Mouse (Mus musculus) Patski (cell line): ENCODE results near the gene Slit1. TPM values are rescaled to one million over a fixed set of nuclear protein-coding genes. Genes with fewer than 3 reads are reported as not detected.

ENCODE experiments used
- ATAC-seq: fragments of 100-300 bp; one replicate; pipeline ENCODE4 v1.8.0; 2021
- CTCF ChIA-PET: fragments of 350-600 bp; sonication (Branson Sonifier 250); formaldehyde crosslinking; loops from one replicate; lab custom pipeline; 2022; ENCODE audit warnings: inconsistent platforms; lab: Charles Lee
- POLR2A ChIA-PET: fragments of 350-600 bp; sonication (Branson Sonifier 250); formaldehyde crosslinking; loops from one replicate; lab custom pipeline; 2022; ENCODE audit warnings: antibody characterized with exemption, inconsistent platforms; lab: Charles Lee
- DNase-seq: peaks from one replicate; pipeline ENCODE4 v3.0.0-alpha.2; 2011; ENCODE audit warnings: low read depth, low spot score
- H3K27me3 ChIP-seq: fragments of 371-371 bp; one replicate; pipeline ENCODE4 v1.5.1; 2021
- CTCF ChIP-seq: fragments of 100-300 bp; IDR thresholded peaks from one replicate; pipeline ENCODE4 v1.5.1; 2021
- in situ Hi-C: fragments of 300-500 bp; cut with MboI; formaldehyde crosslinking; loops from 3 replicates; pipeline ENCODE4 v1.11.1; 2018; ENCODE audit warnings: low pct_unique_long_range_greater_than_20kb, mixed read lengths
- polyA plus RNA-seq: library from polyadenylated mRNA; unstranded; gene quantifications from one replicate; pipeline ENCODE4 v1.2.3, GENCODE M21; 2021

Slit1 gene
- polyA plus RNA-seq, 1 experiment from 2014 or later = 0.08 TPM

- ChIA-PET CTCF (interaction anchor here (0.7 to 4.2 kb wide), 9 partner anchors 9 to 448 kb away, joined by 3 to 23 read pairs (median 3); no protein-coding TSS in a partner anchor), POLR2A (no interaction called here)
- TF ChIP-seq CTCF = peak; percentile 56
- no peak for ATAC-seq
- in situ Hi-C loops = loop anchor here (5.0 to 10.0 kb wide), 4 partner anchors 104 to 677 kb away; no protein-coding TSS in a partner anchor
- H3K27me3 ChIP-seq = no peaks in the 10 kb centered on the region
- DNase-seq = no peak
These were observed 18.1 kb upstream of the Slit1 start for GRCm38 (mm10) chr19:41761529-41761928.

- in situ Hi-C loops = loop anchor here (5.0 to 10.0 kb wide), 4 partner anchors 102 to 675 kb away; no protein-coding TSS in a partner anchor
- no peak for TF ChIP-seq CTCF
- ChIA-PET CTCF (interaction anchor here (1.0 to 3.8 kb wide), 4 partner anchors 9 to 130 kb away, joined by 3 to 16 read pairs (median 4); no protein-coding TSS in a partner anchor), POLR2A (no interaction called here)
- ATAC-seq = no peak
- no peak for DNase-seq
- H3K27me3 ChIP-seq = peaks cover 6% of the 10 kb centered on the region
These were observed 16.3 kb upstream of the Slit1 start for GRCm38 (mm10) chr19:41759765-41760164.

GRCm38 (mm10) chr19:41759270-41759669, 15.8 kb upstream of the Slit1 start:
- in situ Hi-C loops = no loop called here
- ATAC-seq (no peak), DNase-seq (no peak)
- CTCF ChIA-PET = interaction anchor here (1.7 to 3.8 kb wide), 2 partner anchors 9 to 130 kb away, joined by 5 to 16 read pairs; no protein-coding TSS in a partner anchor
- no peak for TF ChIP-seq CTCF
- peaks cover 10% of the 10 kb centered on the region for H3K27me3 ChIP-seq
- POLR2A ChIA-PET = no interaction called here

- ChIA-PET POLR2A (no interaction called here), CTCF (interaction anchor here (1.0 to 3.0 kb wide), 2 partner anchors 98 to 125 kb away, joined by 3 to 8 read pairs; no protein-coding TSS in a partner anchor)
- no peak for TF ChIP-seq CTCF
- DNase-seq (no peak), ATAC-seq (no peak)
- peaks cover 18% of the 10 kb centered on the region for H3K27me3 ChIP-seq
- in situ Hi-C loops = no loop called here
These were observed 11.3 kb upstream of the Slit1 start for GRCm38 (mm10) chr19:41754760-41755159.

- no peak for TF ChIP-seq CTCF
- in situ Hi-C loops = no loop called here
- peaks cover 28% of the 10 kb centered on the region for H3K27me3 ChIP-seq
- DNase-seq (no peak), ATAC-seq (no peak)
- ChIA-PET POLR2A (no interaction called here), CTCF (interaction anchor here (1.0 kb wide), 1 partner anchor 9 kb away, joined by 3 read pairs; no protein-coding TSS in a partner anchor)
These were observed 8.4 kb upstream of the Slit1 start for GRCm38 (mm10) chr19:41751906-41752305.

GRCm38 (mm10) chr19:41747436-41747835, 4.0 kb upstream of the Slit1 start:
- TF ChIP-seq CTCF = no peak
- H3K27me3 ChIP-seq = peaks cover 38% of the 10 kb centered on the region
- ATAC-seq (no peak), DNase-seq (peak; percentile 22)
- ChIA-PET CTCF (no interaction called here), POLR2A (no interaction called here)
- in situ Hi-C loops = no loop called here

GRCm38 (mm10) chr19:41745941-41746557, 2.6 kb upstream of the Slit1 start:
- DNase-seq = peak; percentile 24
- no peak for TF ChIP-seq CTCF
- peaks cover 49% of the 10 kb centered on the region for H3K27me3 ChIP-seq
- CTCF ChIA-PET = interaction anchor here (1.0 to 2.0 kb wide), 3 partner anchors 11 to 90 kb away, joined by 3 to 5 read pairs (median 3); no protein-coding TSS in a partner anchor
- POLR2A ChIA-PET = no interaction called here
- in situ Hi-C loops = no loop called here
- ATAC-seq = no peak

GRCm38 (mm10) chr19:41738896-41739295, 4.6 kb downstream of the Slit1 start:
- POLR2A ChIA-PET = no interaction called here
- TF ChIP-seq CTCF = no peak
- DNase-seq = no peak
- peaks cover 74% of the 10 kb centered on the region for H3K27me3 ChIP-seq
- CTCF ChIA-PET = no interaction called here
- in situ Hi-C loops = no loop called here
- ATAC-seq = no peak

- no peak for TF ChIP-seq CTCF
- ChIA-PET CTCF (no interaction called here), POLR2A (no interaction called here)
- in situ Hi-C loops = no loop called here
- DNase-seq = no peak
- no peak for ATAC-seq
- peaks cover 73% of the 10 kb centered on the region for H3K27me3 ChIP-seq
These were observed 5.0 kb downstream of the Slit1 start for GRCm38 (mm10) chr19:41738429-41738805.

GRCm38 (mm10) chr19:41737657-41738428, 5.6 kb downstream of the Slit1 start:
- in situ Hi-C loops = no loop called here
- DNase-seq = no peak
- ChIA-PET CTCF (no interaction called here), POLR2A (interaction anchor here (0.6 to 1.2 kb wide), 2 partner anchors 16 to 432 kb away, joined by 3 to 4 read pairs; no protein-coding TSS in a partner anchor)
- peaks cover 68% of the 10 kb centered on the region for H3K27me3 ChIP-seq
- no peak for ATAC-seq
- no peak for TF ChIP-seq CTCF
